Mouse (Mus musculus) CH12.LX (cell line): ENCODE measurements around the gene Prkag1. TPM values are rescaled to one million over a fixed set of nuclear protein-coding genes. Genes with fewer than 3 reads are reported as not detected.

Experiments
- DNase-seq: peaks from one replicate; pipeline ENCODE4 v3.0.0-alpha.2; 2013; ENCODE audit errors: extremely low read depth
- H3K27ac ChIP-seq: 2 replicates; pipeline ENCODE4 v1.5.1; 2012; ENCODE audit warnings: low read depth, mild to moderate bottlenecking, control low read depth, moderate library complexity; ENCODE audit not compliant: insufficient read depth
- H3K27me3 ChIP-seq: replicated peaks from 2 replicates; pipeline ENCODE3; 2012; ENCODE audit warnings: inconsistent platforms
- H3K36me3 ChIP-seq, 2 experiments: replicated peaks in 1 of 2; 2 replicates each; pipeline versions ENCODE3 to v1.6.1; 2012; ENCODE audit warnings: inconsistent platforms in 1 of 2, low read length in 1 of 2, mild to moderate bottlenecking in 1 of 2, mixed read lengths in 1 of 2, moderate library complexity in 1 of 2; ENCODE audit not compliant: control insufficient read depth in 1 of 2, insufficient read depth in 1 of 2
- H3K4me1 ChIP-seq, 2 experiments: 2 replicates each; pipeline ENCODE4 v1.6.1; 2012; ENCODE audit warnings: inconsistent platforms in 1 of 2, moderate library complexity in 1 of 2; ENCODE audit not compliant: insufficient read depth in 2 of 2, control insufficient read depth in 1 of 2
- H3K4me2 ChIP-seq: 2 replicates; pipeline ENCODE4 v1.6.1; 2012; ENCODE audit warnings: low read depth, mild to moderate bottlenecking, control low read depth; ENCODE audit not compliant: poor library complexity, insufficient read depth, severe bottlenecking
- H3K4me3 ChIP-seq, 3 experiments: fragments of 150-350 bp in 1 of 3; sonication (generic) in 1 of 3; replicated peaks in 1 of 3; 2 replicates each; pipeline versions ENCODE3 to v1.5.1; 2011 to 2012; ENCODE audit warnings: low read depth in 2 of 3, low read length in 2 of 3, mild to moderate bottlenecking in 2 of 3, moderate library complexity in 2 of 3, control low read depth in 1 of 3, improper control_type of control experiment in 1 of 3, inconsistent platforms in 1 of 3, mixed read lengths in 1 of 3; ENCODE audit not compliant: poor library complexity in 1 of 3
- H3K79me2 ChIP-seq: replicated peaks from 2 replicates; pipeline ENCODE4 v1.6.1; 2012; ENCODE audit warnings: mild to moderate bottlenecking, moderate library complexity; ENCODE audit not compliant: control insufficient read depth, poor library complexity, insufficient read depth, severe bottlenecking; ENCODE audit errors: extremely low read depth
- H3K9ac ChIP-seq: 2 replicates; pipeline ENCODE4 v1.6.1; 2012; ENCODE audit warnings: low read depth, mild to moderate bottlenecking, control low read depth, moderate library complexity; ENCODE audit not compliant: insufficient read depth
- H3K9me3 ChIP-seq: replicated peaks from 2 replicates; pipeline ENCODE3; 2012; ENCODE audit warnings: low read length, inconsistent platforms, mixed read lengths
- CHD1 ChIP-seq: IDR thresholded peaks from 2 replicates; pipeline ENCODE4 v1.6.1; 2012; ENCODE audit warnings: low read depth, low read length, improper control_type of control experiment, inconsistent platforms
- JUND ChIP-seq: conservative IDR thresholded peaks from 2 replicates; pipeline ENCODE4 v1.6.1; 2011; ENCODE audit warnings: low read depth, low read length, improper control_type of control experiment
- PAX5 ChIP-seq: IDR thresholded peaks from 2 replicates; pipeline ENCODE4 v1.6.1; 2012; ENCODE audit warnings: low read length, inconsistent platforms, mixed read lengths
- RAD21 ChIP-seq: IDR thresholded peaks from 2 replicates; pipeline ENCODE4 v1.6.1; 2011; ENCODE audit warnings: low read depth, mild to moderate bottlenecking, low read length, improper control_type of control experiment, moderate library complexity
- SIN3A ChIP-seq: IDR thresholded peaks from 2 replicates; pipeline ENCODE4 v1.6.1; 2012; ENCODE audit warnings: low read length, improper control_type of control experiment, inconsistent platforms
- SMC3 ChIP-seq: IDR thresholded peaks from 2 replicates; pipeline ENCODE4 v1.6.1; 2011; ENCODE audit warnings: low read depth, low read length, improper control_type of control experiment
- TCF12 ChIP-seq: IDR thresholded peaks from 2 replicates; pipeline ENCODE4 v1.6.1; 2014; ENCODE audit warnings: low read depth, mild to moderate bottlenecking, inconsistent platforms, low read length, improper control_type of control experiment
- USF2 ChIP-seq: conservative IDR thresholded peaks from 2 replicates; pipeline ENCODE4 v1.6.1; 2011; ENCODE audit warnings: low read depth, low read length, improper control_type of control experiment
- ZKSCAN1 ChIP-seq: IDR thresholded peaks from 2 replicates; pipeline ENCODE4 v1.6.1; 2012; ENCODE audit warnings: low read depth, inconsistent platforms, low read length, improper control_type of control experiment, borderline replicate concordance
- ZMIZ1 ChIP-seq: IDR thresholded peaks from 2 replicates; pipeline ENCODE4 v1.6.1; 2012; ENCODE audit warnings: low read depth, mild to moderate bottlenecking, inconsistent platforms, low read length, improper control_type of control experiment
- ZNF384 ChIP-seq: IDR thresholded peaks from 2 replicates; pipeline ENCODE4 v1.6.1; 2012; ENCODE audit warnings: low read depth, low read length, improper control_type of control experiment, inconsistent platforms
- dilution Hi-C: fragments of 300-500 bp; cut with MboI; formaldehyde crosslinking; loops from 2 replicates; pipeline ENCODE4 v1.14.3; 2020; ENCODE audit warnings: low sequenced_read_pairs; ENCODE audit not compliant: extremely low pct_unique_long_range_greater_than_20kb, extremely low pct_ligation_motif_present
- in situ Hi-C: fragments of 300-500 bp; cut with MboI; formaldehyde crosslinking; loops from 3 replicates; pipeline ENCODE4 v1.14.3; 2019; ENCODE audit warnings: low sequenced_read_pairs, low pct_ligation_motif_present, low pct_unique_long_range_greater_than_20kb, mixed read lengths
- polyA plus RNA-seq: library from polyadenylated mRNA; unstranded; fragments of >175 nt; gene quantifications from 2 replicates; pipeline ENCODE4 v1.2.1, GENCODE M21; 2012; ENCODE audit warnings: low read depth; ENCODE audit not compliant: insufficient read length
- total RNA-seq, 2 experiments: library from RNA; depleted of rRNA; stranded (reverse); fragments of 300-350 nt in 1 of 2; fragments of >200 nt in 1 of 2; gene quantifications; 2 replicates each; pipeline ENCODE4 v1.2.3; 2012 to 2014

Gene Prkag1
- total and polyA plus RNA-seq, 3 experiments, result 49.4 to 87.5 (median 66.1) TPM

- DNase-seq, result no peak
- Histone ChIP-seq H3K9ac (no peak overlapping the region), H3K27me3 (no peaks in the 10 kb centered on the region), H3K36me3 (peaks cover 51 to 67% of the 10 kb centered on the region in 2 experiments), H3K4me2 (no peak overlapping the region), H3K27ac (no peak overlapping the region), H3K79me2 (peaks cover 8% of the 10 kb centered on the region; the same call in 1 of the 2 replicates), H3K9me3 (no peaks in the 10 kb centered on the region), H3K4me1 (peaks cover 5 to 19% of the 10 kb centered on the region in 2 experiments; a peak in 3 of 4 replicates), H3K4me3 (no peak overlapping the region)
- dilution Hi-C loops (no loop called here), in situ Hi-C loops (loop anchor here (5.0 kb wide), 1 partner anchor 33 kb away; no protein-coding TSS in a partner anchor)
- TF ChIP-seq SMC3 (no peak), CHD1 (no peak), USF2 (no peak), RAD21 (no peak), ZMIZ1 (no peak), TCF12 (no peak), JUND (no peak), PAX5 (no peak), SIN3A (no peak)
Observed at GRCm38 (mm10) chr15:98834059-98834458, 2.7 kb upstream of the Prkag1 start.

- no peaks in the 10 kb centered on the region for H3K27me3 ChIP-seq
- no peak overlapping the region for H3K4me3 ChIP-seq
- H3K79me2 ChIP-seq, result peaks cover 8% of the 10 kb centered on the region; the same call in 1 of the 2 replicates
- no peak for TF ChIP-seq PAX5
- H3K4me2 ChIP-seq, result no peak overlapping the region
- H3K9me3 ChIP-seq, result no peaks in the 10 kb centered on the region
- dilution Hi-C loops (no loop called here), in situ Hi-C loops (loop anchor here (5.0 kb wide), 1 partner anchor 34 kb away; no protein-coding TSS in a partner anchor)
- H3K4me1 ChIP-seq, result peaks cover 5 to 25% of the 10 kb centered on the region in 2 experiments; a peak in 3 of 4 replicates
- DNase-seq, result no peak
- peaks cover 45 to 64% of the 10 kb centered on the region in 2 experiments for H3K36me3 ChIP-seq
- no peak overlapping the region for H3K9ac ChIP-seq
- no peak overlapping the region for H3K27ac ChIP-seq
Observed at GRCm38 (mm10) chr15:98833281-98833680, 2.0 kb upstream of the Prkag1 start.

GRCm38 (mm10) chr15:98832161-98833058 lies 1.1 kb upstream of the Prkag1 start:
- dilution Hi-C loops, result no loop called here
- H3K4me1 ChIP-seq, result peaks cover 5 to 28% of the 10 kb centered on the region in 2 experiments; a peak in 3 of 4 replicates
- in situ Hi-C loops, result loop anchor here (5.0 kb wide), 1 partner anchor 35 kb away; no protein-coding TSS in a partner anchor

More at GRCm38 (mm10) chr15:98832161-98833058, 1.1 kb upstream of the Prkag1 start:
- Histone ChIP-seq H3K79me2 (peaks cover 8% of the 10 kb centered on the region; the same call in 1 of the 2 replicates), H3K4me2 (peak overlapping the region; percentile 96), H3K9me3 (no peaks in the 10 kb centered on the region), H3K36me3 (peaks cover 45 to 63% of the 10 kb centered on the region in 2 experiments), H3K9ac (peak overlapping the region; percentile 71; the same call in 1 of the 2 replicates), H3K4me3 (peak overlapping the region in 1 of 3 experiments; percentile 20), H3K27me3 (no peaks in the 10 kb centered on the region), H3K27ac (peak overlapping the region; percentile 70)
- DNase-seq, result peak; percentile 56
- TF ChIP-seq ZKSCAN1 (no peak), ZNF384 (peak; percentile 87)
